Mouse (Mus musculus): ENCODE data around the gene Olfr1219. TPM values are rescaled to one million over a fixed set of nuclear protein-coding genes. Genes with fewer than 3 reads are reported as not detected.

Olfr1219 gene
- not detected in 2 replicates for polyA plus RNA-seq (2015; fragmentation: Nextera tagmentation; extraction: Ambion mirVana)

DNA sequence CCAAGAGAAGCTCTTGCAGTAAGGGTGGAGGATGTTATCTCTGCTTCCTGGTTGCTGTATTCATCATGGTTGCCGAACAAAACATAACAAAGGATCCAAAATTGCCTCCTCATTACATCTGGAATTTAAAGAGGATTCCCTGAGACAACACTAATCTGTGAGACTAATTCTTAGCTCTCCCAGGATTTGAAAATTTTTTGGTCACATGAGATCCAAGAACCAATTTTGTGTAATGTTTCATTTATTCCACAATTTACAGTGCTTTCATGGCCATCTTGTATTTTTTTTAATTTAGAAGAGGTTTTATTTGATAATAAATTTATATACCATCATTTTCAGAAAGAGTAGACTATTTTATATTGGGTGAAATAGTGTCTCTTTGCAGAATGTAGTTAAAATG is at the start of gene Olfr1219:
Gene Olfr1219, minus strand, starts transcription at position 101 of the 400 bp plus-strand sequence.
- Histone ChIP-seq H3K4me2 (replicated peaks) (no peak within 1 kb of the TSS), H3K36me3 (no peaks in the 10 kb centered on the region), H3K9me3 (replicated peaks) (no peaks in the 10 kb centered on the region), H3K4me3 (replicated peaks) (no peak within 1 kb of the TSS), H3K27me3 (no peaks in the 10 kb centered on the region), H3K4me1 (no peaks in the 10 kb centered on the region), H3K27ac (replicated peaks) (no peak within 1 kb of the TSS), H3K9ac (no peak within 1 kb of the TSS)
- no peak for ATAC-seq (ENCODE audit: insufficient number of reproducible peaks, low FRiP score, low TSS enrichment, low read depth)
- WGBS, result 54% methylated on average over 1 of the region's 1 CpGs

DNA sequence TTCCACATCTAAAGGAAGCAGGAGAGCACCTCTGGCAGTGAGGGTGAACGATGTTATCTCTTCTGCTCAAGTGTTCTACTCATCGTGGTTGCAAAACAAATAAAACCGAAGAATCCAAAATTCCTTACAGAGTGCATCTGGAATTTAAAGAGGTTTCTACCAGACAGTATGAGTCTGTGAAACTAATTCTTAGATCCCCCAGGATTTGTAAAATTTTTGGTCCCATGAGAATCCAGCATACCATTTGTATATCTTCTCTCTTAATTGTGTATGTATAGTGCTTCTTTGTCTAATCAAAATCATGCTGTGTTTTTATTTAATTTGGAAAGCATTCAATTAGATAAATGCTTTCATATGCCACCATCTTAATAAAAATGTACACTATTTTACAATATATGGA is 49.6 kb upstream of the Olfr1219 start, which contains the start of gene Olfr1222:
Gene Olfr1222, minus strand, starts transcription at position 101 of the 400 bp plus-strand sequence.
- Histone ChIP-seq H3K4me2 (replicated peaks) (no peak within 1 kb of the TSS), H3K36me3 (no peaks in the 10 kb centered on the region), H3K27ac (replicated peaks) (no peak within 1 kb of the TSS), H3K9me3 (replicated peaks) (no peaks in the 10 kb centered on the region), H3K4me1 (no peaks in the 10 kb centered on the region), H3K9ac (no peak within 1 kb of the TSS), H3K4me3 (replicated peaks) (no peak within 1 kb of the TSS), H3K27me3 (no peaks in the 10 kb centered on the region)
- no peak for ATAC-seq (ENCODE audit: insufficient number of reproducible peaks, low FRiP score, low TSS enrichment, low read depth)
- 59% methylated on average over 3 of the region's 3 CpGs for WGBS

DNA sequence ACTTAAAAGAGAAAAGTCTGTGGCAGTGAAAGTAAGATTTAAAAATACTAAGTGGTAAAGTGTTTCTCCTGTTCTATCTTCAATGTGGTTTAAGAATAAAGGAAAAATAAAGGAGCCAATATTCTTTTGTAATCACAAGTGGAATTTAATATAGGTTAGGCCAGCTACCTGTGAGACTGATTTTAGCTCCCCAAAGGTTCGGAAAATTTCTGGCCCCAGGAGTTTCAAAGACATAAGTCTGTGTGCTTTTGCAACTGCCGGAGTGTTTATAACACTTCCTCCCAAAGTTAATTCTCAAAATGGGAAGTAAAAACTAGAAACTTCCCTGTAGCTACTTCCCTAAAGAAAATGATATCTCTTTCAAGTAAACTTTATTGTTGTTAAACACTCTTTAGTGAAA is 33.9 kb upstream of the Olfr1219 start, which contains the start of gene Olfr1221:
Gene Olfr1221, minus strand, starts transcription at position 101 of the 400 bp plus-strand sequence.
- Histone ChIP-seq H3K4me2 (replicated peaks) (no peak within 1 kb of the TSS), H3K4me1 (no peaks in the 10 kb centered on the region), H3K4me3 (replicated peaks) (no peak within 1 kb of the TSS), H3K27me3 (no peaks in the 10 kb centered on the region), H3K9me3 (replicated peaks) (no peaks in the 10 kb centered on the region), H3K27ac (replicated peaks) (no peak within 1 kb of the TSS), H3K9ac (no peak within 1 kb of the TSS), H3K36me3 (no peaks in the 10 kb centered on the region)
- ATAC-seq (ENCODE audit: insufficient number of reproducible peaks, low FRiP score, low TSS enrichment, low read depth), result no peak
- WGBS, result 74% methylated on average over 2 of the region's 2 CpGs

GRCm38 (mm10) chr2:89106735-89107134 is 23.4 kb upstream of the Olfr1219 start, which contains the start of gene Olfr1220:
TSS of gene Olfr1220 (minus strand) at chr2:89106835.
- 79% methylated on average over 3 of the region's 3 CpGs for WGBS
- H3K36me3 ChIP-seq, result no peaks in the 10 kb centered on the region

GRCm38 (mm10) chr2:89105651-89106050 is 22.3 kb upstream of the Olfr1219 start:
- ATAC-seq (ENCODE audit: insufficient number of reproducible peaks, low FRiP score, low TSS enrichment, low read depth), result no peak

More at GRCm38 (mm10) chr2:89106735-89107134, 23.4 kb upstream of the Olfr1219 start, which contains the start of gene Olfr1220:
- no peak for ATAC-seq (ENCODE audit: insufficient number of reproducible peaks, low FRiP score, low TSS enrichment, low read depth)
- Histone ChIP-seq H3K4me2 (replicated peaks) (no peak within 1 kb of the TSS), H3K4me3 (replicated peaks) (no peak within 1 kb of the TSS), H3K9me3 (replicated peaks) (no peaks in the 10 kb centered on the region), H3K9ac (no peak within 1 kb of the TSS), H3K27ac (replicated peaks) (no peak within 1 kb of the TSS), H3K27me3 (no peaks in the 10 kb centered on the region), H3K4me1 (no peaks in the 10 kb centered on the region)

GRCm38 (mm10) chr2:89093848-89094247 is 10.5 kb upstream of the Olfr1219 start:
- Histone ChIP-seq H3K4me2 (replicated peaks) (no peak overlapping the region), H3K4me1 (no peaks in the 10 kb centered on the region), H3K36me3 (no peaks in the 10 kb centered on the region), H3K9ac (no peak overlapping the region), H3K27ac (replicated peaks) (no peak overlapping the region), H3K9me3 (replicated peaks) (no peaks in the 10 kb centered on the region), H3K27me3 (no peaks in the 10 kb centered on the region), H3K4me3 (replicated peaks) (no peak overlapping the region)
- WGBS, result 92% methylated on average over 1 of the region's 1 CpGs
- no peak for ATAC-seq (ENCODE audit: insufficient number of reproducible peaks, low FRiP score, low TSS enrichment, low read depth)

More at GRCm38 (mm10) chr2:89105651-89106050, 22.3 kb upstream of the Olfr1219 start:
- Histone ChIP-seq H3K4me2 (replicated peaks) (no peak overlapping the region), H3K36me3 (no peaks in the 10 kb centered on the region), H3K27me3 (no peaks in the 10 kb centered on the region), H3K9ac (no peak overlapping the region), H3K4me3 (replicated peaks) (no peak overlapping the region), H3K4me1 (no peaks in the 10 kb centered on the region), H3K9me3 (replicated peaks) (no peaks in the 10 kb centered on the region), H3K27ac (replicated peaks) (no peak overlapping the region)

GRCm38 (mm10) chr2:89081487-89081886 is 1.8 kb downstream of the Olfr1219 start:
- Histone ChIP-seq H3K36me3 (no peaks in the 10 kb centered on the region), H3K9ac (no peak overlapping the region), H3K27me3 (no peaks in the 10 kb centered on the region), H3K4me3 (replicated peaks) (no peak overlapping the region), H3K27ac (replicated peaks) (no peak overlapping the region), H3K9me3 (replicated peaks) (no peaks in the 10 kb centered on the region), H3K4me1 (no peaks in the 10 kb centered on the region), H3K4me2 (replicated peaks) (no peak overlapping the region)
- no peak for ATAC-seq (ENCODE audit: insufficient number of reproducible peaks, low FRiP score, low TSS enrichment, low read depth)

DNA sequence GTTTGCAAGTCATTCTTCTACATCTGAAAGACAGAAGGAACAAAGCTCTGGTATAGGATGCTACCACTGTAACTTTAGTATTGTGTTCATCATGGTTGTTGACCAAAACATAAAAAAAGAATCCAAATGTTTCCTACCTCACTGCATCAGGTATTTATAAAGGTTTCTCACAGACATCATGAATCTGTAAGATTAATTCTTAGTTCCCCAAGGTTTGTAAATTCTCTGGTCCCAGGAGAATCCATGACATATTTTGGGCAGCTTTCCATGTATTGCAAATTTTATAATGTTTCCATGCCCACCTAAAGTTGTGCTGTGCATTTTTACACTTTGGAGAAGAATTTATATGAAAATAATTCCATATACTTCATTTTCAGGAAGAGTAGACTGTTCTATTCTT is 22.2 kb downstream of the Olfr1219 start, which contains the start of gene Olfr1218:
Gene Olfr1218, minus strand, starts transcription at position 101 of the 400 bp plus-strand sequence.
- H3K27me3 ChIP-seq, result no peaks in the 10 kb centered on the region
- no peaks in the 10 kb centered on the region for H3K36me3 ChIP-seq
- ATAC-seq (ENCODE audit: insufficient number of reproducible peaks, low FRiP score, low TSS enrichment, low read depth), result no peak
- no peak within 1 kb of the TSS for H3K4me3 ChIP-seq (replicated peaks)
- no peaks in the 10 kb centered on the region for H3K9me3 ChIP-seq (replicated peaks)
- H3K9ac ChIP-seq, result no peak within 1 kb of the TSS
- H3K27ac ChIP-seq (replicated peaks), result no peak within 1 kb of the TSS
- H3K4me1 ChIP-seq, result no peaks in the 10 kb centered on the region
- H3K4me2 ChIP-seq (replicated peaks), result no peak within 1 kb of the TSS

DNA sequence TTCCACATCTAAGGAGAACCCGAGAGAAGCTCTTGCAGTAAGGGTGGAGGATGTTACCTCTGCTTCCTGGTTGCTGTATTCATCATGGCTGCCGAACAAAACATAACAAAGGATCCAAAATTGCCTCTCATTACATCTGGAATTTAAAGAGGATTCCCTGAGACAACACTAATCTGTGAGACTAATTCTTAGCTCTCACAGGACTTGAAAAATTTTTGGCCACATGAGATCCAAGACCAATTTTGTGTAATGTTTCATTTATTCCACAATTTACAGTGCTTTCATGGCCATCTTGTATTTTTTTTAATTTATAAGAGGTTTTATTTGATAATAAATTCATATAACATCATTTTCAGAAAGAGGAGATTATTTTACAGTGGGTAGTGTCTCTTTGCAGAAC is 51.3 kb downstream of the Olfr1219 start, which contains the start of gene Olfr1217:
Gene Olfr1217, minus strand, starts transcription at position 101 of the 400 bp plus-strand sequence.
- Histone ChIP-seq H3K4me3 (replicated peaks) (no peak within 1 kb of the TSS), H3K4me1 (no peaks in the 10 kb centered on the region)
- 62% methylated on average over 2 of the region's 2 CpGs for WGBS

More for the DNA sequence above, 51.3 kb downstream of the Olfr1219 start, which contains the start of gene Olfr1217:
- no peak for ATAC-seq (ENCODE audit: insufficient number of reproducible peaks, low FRiP score, low TSS enrichment, low read depth)
- Histone ChIP-seq H3K4me2 (replicated peaks) (no peak within 1 kb of the TSS), H3K9ac (no peak within 1 kb of the TSS), H3K36me3 (no peaks in the 10 kb centered on the region), H3K9me3 (replicated peaks) (no peaks in the 10 kb centered on the region), H3K27ac (replicated peaks) (no peak within 1 kb of the TSS), H3K27me3 (no peaks in the 10 kb centered on the region)

Other genes starting within 250 kb of the Olfr1219 start
- not detected in 2 replicates for gene Olfr1204, start 234.2 kb downstream of the Olfr1219 start, polyA plus RNA-seq (2015; fragmentation: Nextera tagmentation; extraction: Ambion mirVana)
- not detected in 2 replicates for gene Olfr1206, start 220.3 kb downstream of the Olfr1219 start, polyA plus RNA-seq (2015; fragmentation: Nextera tagmentation; extraction: Ambion mirVana)
- 0.11 TPM in 1 of 2 replicates, not detected in the other for gene Olfr1208, start 181.2 kb downstream of the Olfr1219 start, polyA plus RNA-seq (2015; fragmentation: Nextera tagmentation; extraction: Ambion mirVana)
- not detected in 2 replicates for gene Olfr1209, start 168.4 kb downstream of the Olfr1219 start, polyA plus RNA-seq (2015; fragmentation: Nextera tagmentation; extraction: Ambion mirVana)
- gene Olfr1211, start 145.4 kb downstream of the Olfr1219 start, polyA plus RNA-seq (2015; fragmentation: Nextera tagmentation; extraction: Ambion mirVana), result not detected in 2 replicates
- gene Olfr1212, start 129.5 kb downstream of the Olfr1219 start, polyA plus RNA-seq (2015; fragmentation: Nextera tagmentation; extraction: Ambion mirVana), result not detected in 2 replicates
- 0.09 TPM in 1 of 2 replicates, not detected in the other for gene Gm13762, start 103.2 kb downstream of the Olfr1219 start, polyA plus RNA-seq (2015; fragmentation: Nextera tagmentation; extraction: Ambion mirVana)
- gene Olfr1214, start 90.9 kb downstream of the Olfr1219 start, polyA plus RNA-seq (2015; fragmentation: Nextera tagmentation; extraction: Ambion mirVana), result not detected in 2 replicates
- gene Olfr1215, start 76.5 kb downstream of the Olfr1219 start, polyA plus RNA-seq (2015; fragmentation: Nextera tagmentation; extraction: Ambion mirVana), result not detected in 2 replicates
- gene Olfr1216, start 65.2 kb downstream of the Olfr1219 start, polyA plus RNA-seq (2015; fragmentation: Nextera tagmentation; extraction: Ambion mirVana), result not detected in 2 replicates
- gene Olfr1217, start 51.4 kb downstream of the Olfr1219 start, polyA plus RNA-seq (2015; fragmentation: Nextera tagmentation; extraction: Ambion mirVana), result 0.04 TPM in 1 of 2 replicates, not detected in the other
- not detected in 2 replicates for gene Olfr1218, start 22.3 kb downstream of the Olfr1219 start, polyA plus RNA-seq (2015; fragmentation: Nextera tagmentation; extraction: Ambion mirVana)
- gene Olfr1220, start 23.3 kb upstream of the Olfr1219 start, polyA plus RNA-seq (2015; fragmentation: Nextera tagmentation; extraction: Ambion mirVana), result not detected in 2 replicates
- 0.24 TPM in 1 of 2 replicates, not detected in the other for gene Olfr1221, start 33.8 kb upstream of the Olfr1219 start, polyA plus RNA-seq (2015; fragmentation: Nextera tagmentation; extraction: Ambion mirVana)
- 0.05 TPM in 1 of 2 replicates, not detected in the other for gene Olfr1222, start 49.5 kb upstream of the Olfr1219 start, polyA plus RNA-seq (2015; fragmentation: Nextera tagmentation; extraction: Ambion mirVana)
- not detected in 2 replicates for gene Olfr1223, start 68.0 kb upstream of the Olfr1219 start, polyA plus RNA-seq (2015; fragmentation: Nextera tagmentation; extraction: Ambion mirVana)
- gene Olfr1224-ps1, start 80.6 kb upstream of the Olfr1219 start, polyA plus RNA-seq (2015; fragmentation: Nextera tagmentation; extraction: Ambion mirVana), result not detected in 2 replicates
- not detected in 2 replicates for gene Olfr1225, start 91.2 kb upstream of the Olfr1219 start, polyA plus RNA-seq (2015; fragmentation: Nextera tagmentation; extraction: Ambion mirVana)
- gene Olfr1226, start 116.5 kb upstream of the Olfr1219 start, polyA plus RNA-seq (2015; fragmentation: Nextera tagmentation; extraction: Ambion mirVana), result not detected in 2 replicates
- gene Olfr1228, start 170.5 kb upstream of the Olfr1219 start, polyA plus RNA-seq (2015; fragmentation: Nextera tagmentation; extraction: Ambion mirVana), result not detected in 2 replicates
- gene Olfr1229, start 204.5 kb upstream of the Olfr1219 start, polyA plus RNA-seq (2015; fragmentation: Nextera tagmentation; extraction: Ambion mirVana), result not detected in 2 replicates
- not detected in 2 replicates for gene Olfr1230, start 213.8 kb upstream of the Olfr1219 start, polyA plus RNA-seq (2015; fragmentation: Nextera tagmentation; extraction: Ambion mirVana)
- gene Olfr1231, start 223.6 kb upstream of the Olfr1219 start, polyA plus RNA-seq (2015; fragmentation: Nextera tagmentation; extraction: Ambion mirVana), result 0.11 TPM in 1 of 2 replicates, not detected in the other
- gene Olfr1232, start 246.2 kb upstream of the Olfr1219 start, polyA plus RNA-seq (2015; fragmentation: Nextera tagmentation; extraction: Ambion mirVana), result not detected in 2 replicates

All from embryonic facial prominence, embryonic 15.5 days (tissue).